Mouse (Mus musculus): ENCODE data around the gene Snapc3. TPM values are rescaled to one million over a fixed set of nuclear protein-coding genes. Genes with fewer than 3 reads are reported as not detected.
A peak's percentile ranks its signal among the peaks of the same experiment; 100 is the strongest.

Snapc3 gene
- total RNA-seq (2012; rRNA removed) = 18.2 and 18.6 TPM in 2 replicates
- total RNA-seq (2014; rRNA removed) = 28.7 and 31.2 TPM in 2 replicates
- polyA plus RNA-seq (2012; ENCODE audit: insufficient read length, low read depth) = 18.2 and 18.8 TPM in 2 replicates

- Histone ChIP-seq H3K36me3 (replicated peaks in 1 of 2; ENCODE audit: control insufficient read depth in 1 of 2, insufficient read depth in 1 of 2, low read length in 1 of 2) (peaks cover 0 to 7% of the 10 kb centered on the region in 2 experiments), H3K27ac (ENCODE audit: insufficient read depth, low read depth) (peak within 1 kb of the TSS; percentile 23; the same call in 1 of the 2 replicates), H3K79me2 (replicated peaks; ENCODE audit: control insufficient read depth, extremely low read depth, insufficient read depth, poor library complexity, severe bottlenecking) (peaks cover 24% of the 10 kb centered on the region), H3K4me1 (ENCODE audit: control insufficient read depth in 1 of 2, insufficient read depth in 2 of 2) (peaks cover 0 to 27% of the 10 kb centered on the region in 2 experiments; a peak in 2 of 4 replicates), H3K27me3 (replicated peaks) (no peaks in the 10 kb centered on the region), H3K9me3 (replicated peaks; ENCODE audit: low read length) (peaks cover 3% of the 10 kb centered on the region), H3K4me3 (replicated peaks in 1 of 3; ENCODE audit: low read depth in 2 of 3, low read length in 2 of 3, poor library complexity in 1 of 3) (peak within 1 kb of the TSS; percentile 67 to 99 (median 98)), H3K4me2 (ENCODE audit: insufficient read depth, low read depth, poor library complexity, severe bottlenecking) (peak within 1 kb of the TSS; percentile 98), H3K9ac (ENCODE audit: insufficient read depth, low read depth) (peak within 1 kb of the TSS; percentile 81)
- peak; percentile 91 for DNase-seq (ENCODE audit: extremely low read depth)
- TF ChIP-seq ETS1 (conservative IDR thresholded peaks at IDR 0.05; ENCODE audit: low read depth, low read length) = no peak
- TF ChIP-seq ZKSCAN1 (IDR thresholded peaks at IDR 0.05; ENCODE audit: borderline replicate concordance, low read depth, low read length) = no peak
- no peak for TF ChIP-seq POLR2AphosphoS2 (IDR thresholded peaks at IDR 0.05; ENCODE audit: low read depth, low read length)
- peak; percentile 83 for TF ChIP-seq NELFE (IDR thresholded peaks at IDR 0.05; ENCODE audit: low read depth, low read length)
- TF ChIP-seq KAT2A (IDR thresholded peaks at IDR 0.05; ENCODE audit: insufficient replicate concordance, low read length) = peak; percentile 95
- peak; percentile 65 for TF ChIP-seq MAX (IDR thresholded peaks at IDR 0.05; ENCODE audit: low read length)
- TF ChIP-seq ZMIZ1 (IDR thresholded peaks at IDR 0.05; ENCODE audit: low read depth, low read length) = peak; percentile 74; the same call in 1 of the 2 replicates
- TF ChIP-seq TCF12 (IDR thresholded peaks at IDR 0.05; ENCODE audit: low read depth, low read length) = peak; percentile 84; the same call in 1 of the 2 replicates
- TF ChIP-seq USF2 (conservative IDR thresholded peaks at IDR 0.05; ENCODE audit: low read depth, low read length) = no peak
- TF ChIP-seq TBP (conservative IDR thresholded peaks at IDR 0.05; ENCODE audit: low read depth, low read length) = 0 out of 2 replicates have a peak, but pooled peaks have one; percentile 53
- no peak for TF ChIP-seq JUND (conservative IDR thresholded peaks at IDR 0.05; ENCODE audit: low read depth, low read length)
- peak; percentile 96 for TF ChIP-seq HCFC1 (IDR thresholded peaks at IDR 0.05; ENCODE audit: low read depth, low read length)
- TF ChIP-seq CHD2 (IDR thresholded peaks at IDR 0.05; ENCODE audit: low read length) = no peak
- no peak for TF ChIP-seq SMC3 (IDR thresholded peaks at IDR 0.05; ENCODE audit: low read depth, low read length)
- TF ChIP-seq GABPA (IDR thresholded peaks at IDR 0.05; ENCODE audit: insufficient replicate concordance, low read depth, low read length) = peak; percentile 63; the same call in 1 of the 2 replicates
- no peak for TF ChIP-seq EP300 (IDR thresholded peaks at IDR 0.05; ENCODE audit: low read length)
- TF ChIP-seq RCOR1 (conservative IDR thresholded peaks at IDR 0.05; ENCODE audit: low read depth, low read length) = no peak
- no peak for TF ChIP-seq ZNF384 (IDR thresholded peaks at IDR 0.05; ENCODE audit: low read depth, low read length)
- no peak for TF ChIP-seq MAFK (IDR thresholded peaks at IDR 0.05; ENCODE audit: insufficient replicate concordance, low read length)
- TF ChIP-seq MAZ (IDR thresholded peaks at IDR 0.05; ENCODE audit: low read depth, low read length) = no peak
- TF ChIP-seq IRF4 (IDR thresholded peaks at IDR 0.05; ENCODE audit: low read depth, low read length) = peak; percentile 47; the same call in 1 of the 2 replicates
- TF ChIP-seq POLR2A (IDR thresholded peaks at IDR 0.05; ENCODE audit: low read depth, low read length) = peak; percentile 79
- TF ChIP-seq CHD1 (IDR thresholded peaks at IDR 0.05; ENCODE audit: low read depth, low read length) = no peak
- peak; percentile 85; the same call in 1 of the 2 replicates for TF ChIP-seq SIN3A (IDR thresholded peaks at IDR 0.05; ENCODE audit: low read length)
- TF ChIP-seq CTCF (conservative IDR thresholded peaks at IDR 0.05 in 1 of 2, IDR thresholded peaks at IDR 0.05 in 1 of 2; ENCODE audit: low read depth in 2 of 2, low read length in 2 of 2) = no peak
- TF ChIP-seq E2F4 (IDR thresholded peaks at IDR 0.05; ENCODE audit: insufficient replicate concordance, low read depth, low read length) = no peak
- TF ChIP-seq MYC (IDR thresholded peaks at IDR 0.05; ENCODE audit: low read depth, low read length) = no peak
- no peak for TF ChIP-seq PAX5 (IDR thresholded peaks at IDR 0.05; ENCODE audit: low read length)
- no peak for TF ChIP-seq ZC3H11A (IDR thresholded peaks at IDR 0.05; ENCODE audit: low read depth, low read length)
- peak; percentile 93 for TF ChIP-seq ELF1 (IDR thresholded peaks at IDR 0.05; ENCODE audit: low read depth, low read length)
- no peak for TF ChIP-seq USF1 (IDR thresholded peaks at IDR 0.05; ENCODE audit: low read depth, low read length)
- no peak for TF ChIP-seq JUN (IDR thresholded peaks at IDR 0.05; ENCODE audit: insufficient read depth, low read depth, low read length)
- no peak for TF ChIP-seq MXI1 (IDR thresholded peaks at IDR 0.05; ENCODE audit: low read depth, low read length)
- TF ChIP-seq UBTF (IDR thresholded peaks at IDR 0.05; ENCODE audit: low read depth, low read length) = no peak
- 0 out of 2 replicates have a peak, but pooled peaks have one; percentile 49 for TF ChIP-seq MEF2A (IDR thresholded peaks at IDR 0.05; ENCODE audit: borderline replicate concordance, low read depth, low read length)
- TF ChIP-seq BHLHE40 (IDR thresholded peaks at IDR 0.05; ENCODE audit: low read depth, low read length) = no peak
- TF ChIP-seq RAD21 (IDR thresholded peaks at IDR 0.05; ENCODE audit: low read depth, low read length) = no peak
- peak; percentile 71 for TF ChIP-seq NRF1 (IDR thresholded peaks at IDR 0.05; ENCODE audit: low read depth, low read length)
- in situ Hi-C loops (cut with MboI; ENCODE audit: low pct_ligation_motif_present, low pct_unique_long_range_greater_than_20kb, low sequenced_read_pairs) = no loop called here
- dilution Hi-C loops (cut with MboI; ENCODE audit: extremely low pct_ligation_motif_present, extremely low pct_unique_long_range_greater_than_20kb, low sequenced_read_pairs) = no loop called here
Measured at GRCm38 (mm10) chr4:83417160-83417819, at the start of gene Snapc3. Gene Snapc3 (plus strand): TSS chr4:83417724.

All from CH12.LX (cell line).